Mouse (Mus musculus) liver, embryonic 13.5 days (tissue): ENCODE results near the gene Sst. TPM values are rescaled to one million over a fixed set of nuclear protein-coding genes. Genes with fewer than 3 reads are reported as not detected.

Source experiments
- ATAC-seq: fragments of 200-750 bp; cut with Nextera tagmentation; 2 replicates; pipeline ENCODE4 v1.8.0; 2017; ENCODE audit warnings: low read depth, mild to moderate bottlenecking, moderate number of reproducible peaks, moderate library complexity
- DNase-seq: peaks from one replicate; pipeline ENCODE4 v3.0.0; 2022
- H3K27ac ChIP-seq: fragments of 300-500 bp; sonication (generic); 2 replicates; pipeline ENCODE4 v1.5.1; 2015; ENCODE audit warnings: moderate library complexity, mild to moderate bottlenecking, inconsistent platforms
- H3K27me3 ChIP-seq: fragments of 300-500 bp; sonication (generic); 2 replicates; pipeline ENCODE4 v1.6.1; 2015; ENCODE audit warnings: mild to moderate bottlenecking, inconsistent platforms
- H3K36me3 ChIP-seq: fragments of 300-500 bp; sonication (generic); 2 replicates; pipeline ENCODE4 v1.6.1; 2015; ENCODE audit warnings: mild to moderate bottlenecking, inconsistent platforms
- H3K4me1 ChIP-seq: fragments of 300-500 bp; sonication (generic); replicated peaks from 2 replicates; pipeline ENCODE4 v1.6.1; 2015; ENCODE audit warnings: inconsistent platforms
- H3K4me2 ChIP-seq: fragments of 300-500 bp; sonication (generic); 2 replicates; pipeline ENCODE4 v1.6.1; 2015; ENCODE audit warnings: inconsistent platforms, mild to moderate bottlenecking, moderate library complexity
- H3K4me3 ChIP-seq: fragments of 300-500 bp; sonication (generic); replicated peaks from 2 replicates; pipeline ENCODE4 v1.5.1; 2015; ENCODE audit warnings: mild to moderate bottlenecking, inconsistent platforms
- H3K9ac ChIP-seq: fragments of 300-500 bp; sonication (generic); 2 replicates; pipeline ENCODE4 v1.6.1; 2015; ENCODE audit warnings: mild to moderate bottlenecking, inconsistent platforms
- H3K9me3 ChIP-seq: fragments of 300-500 bp; sonication (generic); replicated peaks from 2 replicates; pipeline ENCODE4 v1.6.1; 2016; ENCODE audit warnings: inconsistent platforms
- WGBS: fragments of 180-500 bp; shearing (Covaris S2); methylation state at CpG from one replicate; pipeline ENCODE4 v1.1.7; 2015; ENCODE audit not compliant: insufficient replicate concordance; 5-methylcytosine and 5-hydroxymethylcytosine counted together
- polyA plus RNA-seq: library from polyadenylated mRNA; unstranded; fragments of >200 nt; fragmentation: Nextera tagmentation; extraction: Ambion mirVana; gene quantifications from 2 replicates; pipeline ENCODE4 v1.2.1, GENCODE M21; 2015

The Sst gene
- polyA plus RNA-seq, 1 experiment from 2014 or later, result 0.23 TPM

DNA sequence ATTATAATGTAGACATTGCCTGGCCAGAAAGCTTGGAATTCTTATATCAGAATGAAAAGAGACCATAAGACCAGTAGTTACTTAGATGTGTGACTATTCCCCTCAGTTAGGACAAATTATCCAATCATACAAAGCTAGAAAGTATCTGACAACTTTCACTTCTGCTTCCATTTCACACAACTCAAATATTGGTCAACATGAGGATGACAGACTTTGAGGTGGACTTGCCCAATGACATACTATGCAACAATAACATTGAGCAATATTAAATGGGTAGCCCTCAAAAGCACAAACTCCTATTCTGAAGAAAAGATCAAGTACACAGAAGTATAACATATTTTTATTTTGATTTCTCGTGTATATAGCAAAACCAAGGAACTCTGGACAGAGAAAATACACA, 35.5 kb downstream of the Sst start:
- no peak for DNase-seq
- H3K4me1 ChIP-seq, result no peaks in the 10 kb centered on the region
- no peak overlapping the region for H3K27ac ChIP-seq
- no peaks in the 10 kb centered on the region for H3K27me3 ChIP-seq
- no peak overlapping the region for H3K9ac ChIP-seq
- no peak overlapping the region for H3K4me2 ChIP-seq
- no peak overlapping the region for H3K4me3 ChIP-seq
- no peaks in the 10 kb centered on the region for H3K9me3 ChIP-seq
- WGBS, result 32% methylated on average over 1 of the region's 1 CpGs
- no peak for ATAC-seq
- H3K36me3 ChIP-seq, result no peaks in the 10 kb centered on the region

GRCm38 (mm10) chr16:23849720-23850119, 41.0 kb downstream of the Sst start:
- Histone ChIP-seq H3K9me3 (no peaks in the 10 kb centered on the region), H3K4me1 (no peaks in the 10 kb centered on the region), H3K9ac (no peak overlapping the region), H3K4me3 (no peak overlapping the region), H3K36me3 (no peaks in the 10 kb centered on the region), H3K27me3 (no peaks in the 10 kb centered on the region), H3K27ac (no peak overlapping the region), H3K4me2 (no peak overlapping the region)
- ATAC-seq (no peak), DNase-seq (no peak)

DNA sequence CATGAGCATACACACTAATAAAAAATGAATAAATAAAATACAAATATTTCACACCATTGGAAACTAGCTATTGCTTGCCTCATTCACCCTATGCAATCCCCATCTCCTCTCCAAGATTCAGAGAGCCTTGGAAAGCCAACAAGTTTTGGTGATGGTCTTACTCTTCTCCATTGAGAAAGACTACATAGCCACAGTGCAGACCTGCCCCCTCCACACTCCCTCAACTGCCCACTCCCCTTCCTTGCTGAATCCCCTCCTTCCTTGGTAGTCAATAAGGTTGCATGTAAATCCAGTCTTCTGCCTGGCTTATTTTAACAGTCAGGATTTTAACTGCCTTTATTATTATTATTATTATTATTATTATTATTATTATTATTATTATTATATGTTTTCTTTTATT, 41.6 kb downstream of the Sst start:
- Histone ChIP-seq H3K9me3 (no peaks in the 10 kb centered on the region), H3K27me3 (no peaks in the 10 kb centered on the region), H3K4me1 (no peaks in the 10 kb centered on the region), H3K36me3 (no peaks in the 10 kb centered on the region), H3K9ac (no peak overlapping the region), H3K4me3 (no peak overlapping the region), H3K27ac (no peak overlapping the region), H3K4me2 (no peak overlapping the region)
- no peak for ATAC-seq
- no peak for DNase-seq

- H3K4me3 ChIP-seq, result no peak overlapping the region
- H3K27ac ChIP-seq, result no peak overlapping the region
- no peak overlapping the region for H3K9ac ChIP-seq
- ATAC-seq (no peak), DNase-seq (no peak)
- no peaks in the 10 kb centered on the region for H3K27me3 ChIP-seq
- H3K36me3 ChIP-seq, result no peaks in the 10 kb centered on the region
- WGBS, result 45% methylated on average over 7 of the region's 7 CpGs
- no peaks in the 10 kb centered on the region for H3K9me3 ChIP-seq
- no peak overlapping the region for H3K4me2 ChIP-seq
- H3K4me1 ChIP-seq, result no peaks in the 10 kb centered on the region
These were observed 46.1 kb downstream of the Sst start for GRCm38 (mm10) chr16:23844622-23845021.

DNA sequence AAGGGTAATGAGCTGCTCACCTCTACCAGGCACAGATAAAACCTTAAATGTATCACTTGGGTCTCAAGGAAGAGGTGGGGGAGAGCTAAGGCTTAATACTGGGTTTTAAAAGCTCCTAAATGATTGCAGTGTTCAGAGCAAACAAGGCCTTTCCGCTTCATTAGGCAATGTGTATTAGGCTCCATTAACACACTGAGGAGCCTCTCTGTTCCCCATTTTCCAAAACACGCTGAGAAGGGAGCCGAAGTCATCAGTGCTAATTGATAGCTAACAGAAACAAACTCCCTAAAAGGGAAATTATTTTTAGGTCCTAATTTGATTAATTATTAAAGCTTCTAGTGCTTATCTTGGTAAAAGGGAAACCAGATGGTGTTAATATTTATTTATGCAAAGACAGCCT, 48.1 kb downstream of the Sst start:
- Histone ChIP-seq H3K4me2 (no peak overlapping the region), H3K4me1 (no peaks in the 10 kb centered on the region), H3K9me3 (no peaks in the 10 kb centered on the region), H3K4me3 (no peak overlapping the region), H3K36me3 (no peaks in the 10 kb centered on the region), H3K27me3 (no peaks in the 10 kb centered on the region), H3K27ac (no peak overlapping the region), H3K9ac (no peak overlapping the region)
- DNase-seq, result no peak
- WGBS, result 70% methylated on average over 3 of the region's 3 CpGs
- ATAC-seq, result no peak

Other genes with a start within 250 kb of the Sst start
- not detected in 2 replicates for gene Rtp2, start 41.4 kb upstream of the Sst start, polyA plus RNA-seq
- gene Gm37419, start 97.5 kb upstream of the Sst start, polyA plus RNA-seq, result not detected in 2 replicates
- gene Bcl6, start 97.9 kb upstream of the Sst start, polyA plus RNA-seq, result 0.21 and 0.24 TPM in 2 replicates